8 mouse cellular contexts compared by ENCODE assay signal in the genomic region with DNA sequence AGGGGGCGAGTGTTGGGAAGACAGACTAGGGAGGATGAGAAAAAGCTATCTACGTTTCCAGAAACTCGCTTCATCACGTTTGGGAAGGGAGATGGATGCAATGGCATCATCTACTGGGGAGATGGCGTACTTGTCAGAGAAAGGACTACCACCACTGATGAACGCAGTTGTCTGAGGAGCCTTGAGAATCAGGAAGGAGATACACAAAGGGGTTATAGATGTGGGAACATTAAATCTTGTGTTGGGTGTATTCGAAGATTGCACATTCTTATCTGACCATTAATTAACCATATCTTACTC. TPM values are rescaled to one million over a fixed set of nuclear protein-coding genes. Genes with fewer than 3 reads are reported as not detected.
DNase-seq lines count a peak whose midpoint lies in the region; ATAC-seq and TF ChIP-seq lines count a peak whose summit lies in the region.

No protein-coding gene starts in this region.

- peaks cover 7% of the 10 kb centered on the region for H3K36me3 ChIP-seq in C2C12 (ENCODE audit: control insufficient read depth, insufficient read depth)
- peaks cover 12% of the 10 kb centered on the region for H3K36me3 ChIP-seq in erythroblast, embryonic 14.5 days (ENCODE audit: control insufficient read depth)
- no peaks in the 10 kb centered on the region for H3K36me3 ChIP-seq in liver, embryonic 11.5 days (ENCODE audit: control insufficient read depth, insufficient read depth, low read length)
- H3K36me3 ChIP-seq in stomach, embryonic 16.5 days (ENCODE audit: control insufficient read depth, insufficient read depth, low read length): no peaks in the 10 kb centered on the region

- no peak overlapping the region for H3K27ac ChIP-seq in liver, embryonic 11.5 days (ENCODE audit: low read depth, low read length)
- no peak overlapping the region; the same call in 1 of the 2 replicates for H3K27ac ChIP-seq in stomach, embryonic 16.5 days (ENCODE audit: low read length)

- peak overlapping the region; percentile 49 for H3K4me3 ChIP-seq in C2C12 (ENCODE audit: insufficient read depth, poor library complexity, severe bottlenecking)
- peak overlapping the region; percentile 82 for H3K4me3 ChIP-seq in erythroblast, embryonic 14.5 days (replicated peaks)
- peak overlapping the region; percentile 61 for H3K4me3 ChIP-seq in liver, embryonic 11.5 days (ENCODE audit: low read depth, low read length)
- H3K4me3 ChIP-seq in stomach, embryonic 16.5 days (replicated peaks; ENCODE audit: low read length): peak overlapping the region; percentile 65

- ATAC-seq in frontal cortex, adult (ENCODE audit: low TSS enrichment): peak; percentile 75
- ATAC-seq in liver, embryonic 11.5 days (replicated peaks; ENCODE audit: low FRiP score): no peak
- ATAC-seq in stomach, embryonic 16.5 days (ENCODE audit: insufficient read depth, low FRiP score): no peak

- H3K79me2 ChIP-seq in C2C12 (ENCODE audit: control insufficient read depth, insufficient read depth): peaks cover 21% of the 10 kb centered on the region

- H3K9me3 ChIP-seq in erythroblast, embryonic 14.5 days (ENCODE audit: control insufficient read depth, low read length): peaks cover 5% of the 10 kb centered on the region; the same call in 1 of the 2 replicates
- no peaks in the 10 kb centered on the region for H3K9me3 ChIP-seq in liver, embryonic 11.5 days (ENCODE audit: control insufficient read depth, low read length)
- H3K9me3 ChIP-seq in stomach, embryonic 16.5 days (replicated peaks; ENCODE audit: control insufficient read depth, low read length): no peaks in the 10 kb centered on the region

- DNase-seq in frontal cortex, postnatal 14 days (ENCODE audit: low spot score in 2 of 2): no peak
- DNase-seq in liver, embryonic 11.5 days (ENCODE audit: low spot score): no peak
- no peak for DNase-seq in gastrocnemius, postnatal 4 days (ENCODE audit: low spot score in 2 of 2)
- DNase-seq in layer of hippocampus, adult 18-20 months (ENCODE audit: low spot score in 2 of 2): no peak

- H3K27me3 ChIP-seq in C2C12 (ENCODE audit: control insufficient read depth, insufficient read depth, insufficient read length): no peaks in the 10 kb centered on the region
- peaks cover 8% of the 10 kb centered on the region; the same call in 1 of the 2 replicates for H3K27me3 ChIP-seq in erythroblast, embryonic 14.5 days (ENCODE audit: control insufficient read depth)
- no peaks in the 10 kb centered on the region for H3K27me3 ChIP-seq in liver, embryonic 11.5 days (replicated peaks; ENCODE audit: control insufficient read depth, insufficient read depth, low read length)
- H3K27me3 ChIP-seq in stomach, embryonic 16.5 days (ENCODE audit: control insufficient read depth, insufficient read depth, low read length): no peaks in the 10 kb centered on the region

- WGBS in liver, embryonic 11.5 days: 7% methylated on average over 7 of the region's 7 CpGs
- WGBS in stomach, embryonic 16.5 days: 10% methylated on average over 7 of the region's 7 CpGs

- peaks cover 15% of the 10 kb centered on the region for H3K4me1 ChIP-seq in erythroblast, embryonic 14.5 days (ENCODE audit: control insufficient read depth)
- H3K4me1 ChIP-seq in liver, embryonic 11.5 days (replicated peaks; ENCODE audit: control insufficient read depth, insufficient read depth, low read length): no peaks in the 10 kb centered on the region
- no peaks in the 10 kb centered on the region for H3K4me1 ChIP-seq in stomach, embryonic 16.5 days (ENCODE audit: control insufficient read depth, insufficient read depth, low read length)

- H3K4me2 ChIP-seq in liver, embryonic 11.5 days: peak overlapping the region; percentile 66
- peak overlapping the region; percentile 56 for H3K4me2 ChIP-seq in stomach, embryonic 16.5 days (ENCODE audit: low read depth, low read length)

- peaks cover 6% of the 10 kb centered on the region for H3K79me3 ChIP-seq in C2C12 (ENCODE audit: low read depth)

- peak overlapping the region; percentile 53 for H3K9ac ChIP-seq in liver, embryonic 11.5 days (ENCODE audit: low read depth, low read length)
- H3K9ac ChIP-seq in stomach, embryonic 16.5 days (ENCODE audit: low read length): peak overlapping the region; percentile 75

- H3ac ChIP-seq in C2C12 (ENCODE audit: control insufficient read depth, insufficient read length, low read depth): peak overlapping the region; percentile 75

- TF ChIP-seq CTCF in C2C12 (IDR thresholded peaks at IDR 0.05; ENCODE audit: control insufficient read depth, insufficient read depth, insufficient read length): no peak

TF ChIP-seq in C2C12, 6 proteins besides CTCF, POLR2A, EP300 and RAD21:
- TF ChIP-seq MAX (IDR thresholded peaks at IDR 0.05) (no peak), MYOG (IDR thresholded peaks at IDR 0.05; ENCODE audit: control insufficient read depth, extremely low read depth, insufficient read length) (no peak), MYOD1 (IDR thresholded peaks at IDR 0.05; ENCODE audit: control insufficient read depth, insufficient read length, low read depth) (no peak), FOSL1 (IDR thresholded peaks at IDR 0.05; ENCODE audit: insufficient read depth, low read length, poor library complexity, severe bottlenecking) (no peak), CEBPB (IDR thresholded peaks at IDR 0.05; ENCODE audit: low read depth) (no peak)

RNA-seq across cellular contexts. Expression of a gene that starts 0.5 kb away (rescaled TPM):
- 1.6 TPM for polyA plus RNA-seq in C2C12 (2012; fragmentation: generic; extraction: Trizol)
- 0.03 and 0.06 TPM in 2 replicates for polyA plus RNA-seq in erythroblast, embryonic 14.5 days (2012)
- polyA plus RNA-seq in liver, embryonic 11.5 days (2014; fragmentation: Nextera tagmentation; extraction: Ambion mirVana): 7.3 and 8.4 TPM in 2 replicates
- polyA plus RNA-seq in stomach, embryonic 16.5 days (2015; fragmentation: Nextera tagmentation; extraction: Ambion mirVana): 7.8 and 8.5 TPM in 2 replicates
- 1 to 10 TPM; 9.1 to 9.7 TPM for total RNA-seq in gastrocnemius, postnatal 4 days (2021)
- total RNA-seq in layer of hippocampus, adult 18-20 months (2021): 10 to 100 TPM; 24.1 to 25.4 TPM

RNA-seq across cellular contexts. Expression of a gene that starts 0.5 kb away (rescaled TPM):
- polyA plus RNA-seq in C2C12 (2012; fragmentation: generic; extraction: Trizol): 5.4 TPM
- polyA plus RNA-seq in erythroblast, embryonic 14.5 days (2012): 0.04 and 0.54 TPM in 2 replicates
- 24.2 and 28.5 TPM in 2 replicates for polyA plus RNA-seq in liver, embryonic 11.5 days (2014; fragmentation: Nextera tagmentation; extraction: Ambion mirVana)
- polyA plus RNA-seq in stomach, embryonic 16.5 days (2015; fragmentation: Nextera tagmentation; extraction: Ambion mirVana): 36.1 and 41.4 TPM in 2 replicates
- 10 to 100 TPM; 58.5 to 68.3 TPM for total RNA-seq in gastrocnemius, postnatal 4 days (2021)
- 100 to 1,000 TPM; 321 to 325 TPM for total RNA-seq in layer of hippocampus, adult 18-20 months (2021)

RNA-seq across cellular contexts. Expression of a gene that starts 17.9 kb away (rescaled TPM):
- not detected for polyA plus RNA-seq in C2C12 (2012; fragmentation: generic; extraction: Trizol)
- not detected in 2 replicates for polyA plus RNA-seq in erythroblast, embryonic 14.5 days (2012)
- not detected in 2 replicates for polyA plus RNA-seq in liver, embryonic 11.5 days (2014; fragmentation: Nextera tagmentation; extraction: Ambion mirVana)
- polyA plus RNA-seq in stomach, embryonic 16.5 days (2015; fragmentation: Nextera tagmentation; extraction: Ambion mirVana): not detected in 2 replicates
- not detected for total RNA-seq in gastrocnemius, postnatal 4 days (2021)
- not detected for total RNA-seq in layer of hippocampus, adult 18-20 months (2021)

RNA-seq across cellular contexts. Expression of a gene that starts 49.4 kb away (rescaled TPM):
- polyA plus RNA-seq in C2C12 (2012; fragmentation: generic; extraction: Trizol): not detected
- not detected in 2 replicates for polyA plus RNA-seq in erythroblast, embryonic 14.5 days (2012)
- polyA plus RNA-seq in liver, embryonic 11.5 days (2014; fragmentation: Nextera tagmentation; extraction: Ambion mirVana): not detected in 2 replicates
- polyA plus RNA-seq in stomach, embryonic 16.5 days (2015; fragmentation: Nextera tagmentation; extraction: Ambion mirVana): 0.08 TPM in 1 of 2 replicates, not detected in the other
- total RNA-seq in gastrocnemius, postnatal 4 days (2021): not detected
- total RNA-seq in layer of hippocampus, adult 18-20 months (2021): not detected

RNA-seq across cellular contexts. Expression of a gene that starts 54.4 kb away (rescaled TPM):
- polyA plus RNA-seq in C2C12 (2012; fragmentation: generic; extraction: Trizol): 0.70 TPM
- 0.13 and 0.25 TPM in 2 replicates for polyA plus RNA-seq in erythroblast, embryonic 14.5 days (2012)
- polyA plus RNA-seq in liver, embryonic 11.5 days (2014; fragmentation: Nextera tagmentation; extraction: Ambion mirVana): 35.6 and 36.8 TPM in 2 replicates
- 34.9 and 37.4 TPM in 2 replicates for polyA plus RNA-seq in stomach, embryonic 16.5 days (2015; fragmentation: Nextera tagmentation; extraction: Ambion mirVana)
- 10 to 100 TPM; 33.0 to 40.2 TPM for total RNA-seq in gastrocnemius, postnatal 4 days (2021)
- total RNA-seq in layer of hippocampus, adult 18-20 months (2021): 10 to 100 TPM; 67.0 to 73.8 TPM
